Mouse (Mus musculus) R1 (cell line): ENCODE data around the gene Vmn2r87.
"Not testable (repeated sequence)": the region's sequence is repeated elsewhere in the genome, so short reads cannot be mapped to it uniquely, and the experiment has no call there.

Source experiments
- DNase-seq: peaks from one replicate; pipeline ENCODE4 v3.0.0-alpha.2; 2018; ENCODE audit warnings: low read depth, low spot score

Gene Vmn2r87

GRCm38 (mm10) chr10:130497296-130497695 lies at the start of gene Vmn2r87:
Gene Vmn2r87, minus strand, starts transcription at chr10:130497396.
- no peak for DNase-seq

GRCm38 (mm10) chr10:130544331-130544730 lies 47.1 kb upstream of the Vmn2r87 start:
- DNase-seq: not testable (repeated sequence)

- DNase-seq: peak; percentile 90
These were observed 44.9 kb upstream of the Vmn2r87 start for GRCm38 (mm10) chr10:130541931-130542691.

GRCm38 (mm10) chr10:130536101-130536500 lies 38.9 kb upstream of the Vmn2r87 start:
- DNase-seq: peak; percentile 28

GRCm38 (mm10) chr10:130527926-130528325 lies 30.7 kb upstream of the Vmn2r87 start:
- peak; percentile 43 for DNase-seq

- DNase-seq: peak; percentile 60
These were observed 26.9 kb downstream of the Vmn2r87 start for GRCm38 (mm10) chr10:130470311-130470760.

GRCm38 (mm10) chr10:130455950-130456349 lies 41.2 kb downstream of the Vmn2r87 start, which contains the start of gene Vmn2r86:
Gene Vmn2r86, minus strand, starts transcription at chr10:130456050.
- DNase-seq: not testable (repeated sequence)

GRCm38 (mm10) chr10:130444776-130445175 lies 52.4 kb downstream of the Vmn2r87 start:
- DNase-seq: no peak

GRCm38 (mm10) chr10:130434185-130434898 lies 62.9 kb downstream of the Vmn2r87 start:
- not testable (repeated sequence) for DNase-seq

- DNase-seq: not testable (repeated sequence)
These were observed 67.6 kb downstream of the Vmn2r87 start, which contains the start of gene Vmn2r85 for GRCm38 (mm10) chr10:130429603-130430002. Gene Vmn2r85, minus strand, starts transcription at chr10:130429703.

- not testable (repeated sequence) for DNase-seq
These were observed 74.8 kb downstream of the Vmn2r87 start for GRCm38 (mm10) chr10:130422368-130422767.
